Mouse (Mus musculus): Measurements from ENCODE around the gene Unc93b1.

DNA sequence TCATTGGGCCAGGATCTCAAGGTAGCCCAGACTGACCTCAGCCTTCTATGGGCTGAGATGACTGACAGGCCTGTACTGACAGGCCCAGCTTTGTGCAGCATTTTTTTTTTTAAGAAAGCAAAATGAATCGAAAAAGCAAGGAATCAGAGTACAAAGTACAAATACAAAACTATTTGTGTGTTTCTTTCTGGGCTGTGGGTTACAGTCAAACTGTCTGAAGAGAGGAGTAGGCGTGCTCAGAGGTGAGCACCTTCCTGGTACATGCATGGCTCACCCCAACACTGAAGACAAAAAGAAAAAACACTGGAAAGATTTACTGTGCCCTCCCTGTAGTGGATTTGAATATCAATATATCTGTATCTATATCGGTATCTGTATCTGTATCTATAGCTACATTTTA, 12.8 kb downstream of the Unc93b1 start:
- TF ChIP-seq POLR2A (IDR thresholded peaks at IDR 0.05; ENCODE audit: borderline replicate concordance, insufficient read depth, low read length) (no peak), CTCF (IDR thresholded peaks at IDR 0.05; ENCODE audit: borderline replicate concordance, insufficient read depth, low read depth, low read length) (no peak)
